Mouse (Mus musculus) midbrain, embryonic 16.5 days (tissue): ENCODE measurements at regions not wholly inside any gene's neighbourhood (a gene's known extent, or its start where the extent isn't known, plus 50 kb on each side); places are given as distances from the start of the nearest gene placed in this dataset.

Experiments
- ATAC-seq: fragments of 200-750 bp; cut with Nextera tagmentation; 2 replicates; pipeline ENCODE4 v1.8.0; 2017; ENCODE audit warnings: moderate TSS enrichment
- H3K27ac ChIP-seq: fragments of 300-500 bp; sonication (generic); 2 replicates; pipeline ENCODE4 v1.5.1; 2014; ENCODE audit warnings: mild to moderate bottlenecking, low read length, mixed read lengths
- H3K27me3 ChIP-seq: fragments of 300-500 bp; sonication (generic); 2 replicates; pipeline ENCODE4 v1.6.1; 2014; ENCODE audit warnings: low read depth, low read length, mixed read lengths; ENCODE audit not compliant: control insufficient read depth, insufficient read depth
- H3K36me3 ChIP-seq: fragments of 300-500 bp; sonication (generic); 2 replicates; pipeline ENCODE4 v1.6.1; 2014; ENCODE audit warnings: mild to moderate bottlenecking, low read length, moderate library complexity, mixed read lengths; ENCODE audit not compliant: control insufficient read depth, insufficient read depth
- H3K4me1 ChIP-seq: fragments of 300-500 bp; sonication (generic); 2 replicates; pipeline ENCODE4 v1.6.1; 2014; ENCODE audit warnings: mild to moderate bottlenecking, low read length, mixed read lengths; ENCODE audit not compliant: control insufficient read depth, insufficient read depth
- H3K4me2 ChIP-seq: fragments of 300-500 bp; sonication (generic); 2 replicates; pipeline ENCODE4 v1.6.1; 2014; ENCODE audit warnings: mild to moderate bottlenecking, low read length, mixed read lengths
- H3K4me3 ChIP-seq: fragments of 300-500 bp; sonication (generic); 2 replicates; pipeline ENCODE4 v1.5.1; 2014; ENCODE audit warnings: low read depth, mild to moderate bottlenecking, low read length, moderate library complexity, mixed read lengths
- H3K9ac ChIP-seq: fragments of 300-500 bp; sonication (generic); 2 replicates; pipeline ENCODE4 v1.6.1; 2014; ENCODE audit warnings: low read depth, low read length, mixed read lengths
- H3K9me3 ChIP-seq: fragments of 300-500 bp; sonication (generic); replicated peaks from 2 replicates; pipeline ENCODE4 v1.6.1; 2014; ENCODE audit warnings: mild to moderate bottlenecking, low read length, mixed read lengths; ENCODE audit not compliant: control insufficient read depth, poor library complexity, severe bottlenecking
- WGBS: fragments of 180-500 bp; shearing (Covaris S2); extraction: QIAGEN DNeasy Blood & Tissue Kit; methylation state at CpG from one replicate; pipeline ENCODE4 v1.1.7; 2014; 5-methylcytosine and 5-hydroxymethylcytosine counted together

- no peaks in the 10 kb centered on the region for H3K9me3 ChIP-seq
- ATAC-seq = no peak
- H3K27ac ChIP-seq = no peak overlapping the region
Observed at GRCm38 (mm10) chr9:47307125-47307751, 222.7 kb upstream of the Cadm1 start.

DNA sequence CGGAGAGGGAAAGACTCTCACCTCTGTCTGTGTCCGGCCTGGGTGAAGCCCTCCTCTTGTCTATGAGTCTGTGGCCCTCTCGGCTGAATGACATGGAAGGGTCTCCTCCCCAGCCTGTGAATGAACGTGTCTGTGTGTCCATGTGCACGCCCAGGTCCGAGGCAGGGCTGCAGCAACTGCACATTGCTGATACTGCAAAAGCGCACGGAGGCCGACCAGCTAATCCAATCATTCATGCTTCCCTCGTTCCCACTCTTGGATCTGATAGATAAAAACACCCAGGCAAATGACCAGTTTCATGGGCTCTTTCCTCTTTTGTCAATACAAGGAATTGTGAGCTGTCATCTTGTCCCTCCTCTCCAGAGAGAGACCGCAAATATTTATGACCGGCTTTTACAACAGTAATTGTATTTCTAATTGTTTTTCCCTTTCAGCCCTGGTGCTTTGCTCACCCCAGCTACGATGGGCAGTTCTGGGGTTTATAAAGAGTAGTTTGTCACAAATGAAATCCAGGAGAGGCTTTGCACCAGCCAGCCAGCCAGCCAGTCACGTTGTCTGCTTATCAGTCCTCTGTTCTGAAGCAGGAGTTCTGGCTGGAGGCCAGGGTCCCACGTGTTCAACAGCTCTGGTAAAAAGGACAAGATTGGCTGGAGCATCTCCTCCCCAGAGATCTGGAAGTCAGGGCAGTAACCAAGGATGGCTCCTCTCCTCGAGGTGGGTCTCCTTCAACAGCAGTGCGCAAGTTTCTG, 222.0 kb upstream of the Cadm1 start:
- 29% methylated on average over 17 of the region's 17 CpGs for WGBS
- no peak; the same call in 1 of the 2 replicates for ATAC-seq
- H3K9me3 ChIP-seq = no peaks in the 10 kb centered on the region
- no peaks in the 10 kb centered on the region for H3K27me3 ChIP-seq
- H3K36me3 ChIP-seq = no peaks in the 10 kb centered on the region
- no peak overlapping the region for H3K4me3 ChIP-seq
- H3K9ac ChIP-seq = no peak overlapping the region
- H3K4me1 ChIP-seq = peaks cover 10% of the 10 kb centered on the region; the same call in 1 of the 2 replicates
- no peak overlapping the region for H3K4me2 ChIP-seq
- H3K27ac ChIP-seq = no peak overlapping the region

More at GRCm38 (mm10) chr9:47307125-47307751, 222.7 kb upstream of the Cadm1 start:
- Histone ChIP-seq H3K36me3 (no peaks in the 10 kb centered on the region), H3K4me3 (no peak overlapping the region), H3K4me2 (no peak overlapping the region), H3K27me3 (no peaks in the 10 kb centered on the region), H3K9ac (no peak overlapping the region), H3K4me1 (peaks cover 10% of the 10 kb centered on the region; the same call in 1 of the 2 replicates)
- WGBS = 74% methylated on average over 7 of the region's 7 CpGs

GRCm38 (mm10) chr9:47313433-47313832, 216.5 kb upstream of the Cadm1 start:
- WGBS = 61% methylated on average over 4 of the region's 4 CpGs
- Histone ChIP-seq H3K9me3 (no peaks in the 10 kb centered on the region), H3K4me3 (no peak overlapping the region)

GRCm38 (mm10) chr9:47314236-47314635, 215.7 kb upstream of the Cadm1 start:
- ATAC-seq = no peak
- 95% methylated on average over 1 of the region's 1 CpGs for WGBS

More at GRCm38 (mm10) chr9:47313433-47313832, 216.5 kb upstream of the Cadm1 start:
- H3K9ac ChIP-seq = no peak overlapping the region
- no peak overlapping the region for H3K27ac ChIP-seq
- H3K4me2 ChIP-seq = no peak overlapping the region
- no peaks in the 10 kb centered on the region for H3K27me3 ChIP-seq
- ATAC-seq = no peak
- no peaks in the 10 kb centered on the region; the same call in 1 of the 2 replicates for H3K4me1 ChIP-seq
- no peaks in the 10 kb centered on the region for H3K36me3 ChIP-seq

DNA sequence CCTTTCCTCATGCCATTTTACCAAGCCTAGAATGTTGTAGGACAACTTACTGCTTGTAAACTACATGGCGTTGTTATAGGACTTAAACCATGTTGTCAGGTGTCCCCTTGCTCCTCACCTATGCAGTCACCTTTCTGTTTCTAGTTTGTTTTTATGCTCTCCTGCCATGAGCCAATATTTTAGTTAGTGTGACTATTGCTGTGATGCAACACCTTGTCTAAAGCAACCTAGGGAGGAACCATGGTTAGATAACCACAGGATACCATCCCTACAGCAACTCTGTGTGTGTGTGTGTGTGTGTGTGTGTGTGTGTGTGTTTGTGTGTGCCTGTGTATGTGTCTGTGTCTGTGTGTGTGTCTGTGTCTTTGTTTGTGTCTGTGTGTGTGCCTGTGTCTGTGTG, 209.6 kb upstream of the Cadm1 start:
- Histone ChIP-seq H3K9me3 (no peaks in the 10 kb centered on the region), H3K4me2 (no peak overlapping the region), H3K36me3 (no peaks in the 10 kb centered on the region), H3K27ac (no peak overlapping the region), H3K4me3 (no peak overlapping the region), H3K27me3 (no peaks in the 10 kb centered on the region), H3K4me1 (no peaks in the 10 kb centered on the region), H3K9ac (no peak overlapping the region)
- ATAC-seq = no peak
- 97% methylated on average over 1 of the region's 1 CpGs for WGBS

More at GRCm38 (mm10) chr9:47314236-47314635, 215.7 kb upstream of the Cadm1 start:
- Histone ChIP-seq H3K9me3 (no peaks in the 10 kb centered on the region), H3K4me1 (no peaks in the 10 kb centered on the region), H3K9ac (no peak overlapping the region), H3K4me3 (no peak overlapping the region), H3K27ac (no peak overlapping the region), H3K36me3 (no peaks in the 10 kb centered on the region), H3K4me2 (no peak overlapping the region), H3K27me3 (no peaks in the 10 kb centered on the region)

- Histone ChIP-seq H3K9me3 (no peaks in the 10 kb centered on the region), H3K36me3 (no peaks in the 10 kb centered on the region), H3K4me1 (no peaks in the 10 kb centered on the region; the same call in 1 of the 2 replicates), H3K9ac (no peak overlapping the region), H3K27ac (no peak overlapping the region), H3K27me3 (no peaks in the 10 kb centered on the region), H3K4me3 (no peak overlapping the region), H3K4me2 (no peak overlapping the region)
- WGBS = 76% methylated on average over 10 of the region's 10 CpGs
- ATAC-seq = no peak
Observed at GRCm38 (mm10) chr9:47321106-47321789, 208.7 kb upstream of the Cadm1 start.

- Histone ChIP-seq H3K4me2 (no peak overlapping the region), H3K27me3 (no peaks in the 10 kb centered on the region), H3K9me3 (no peaks in the 10 kb centered on the region), H3K4me1 (no peaks in the 10 kb centered on the region; the same call in 1 of the 2 replicates), H3K4me3 (no peak overlapping the region), H3K27ac (no peak overlapping the region), H3K9ac (no peak overlapping the region), H3K36me3 (no peaks in the 10 kb centered on the region)
- WGBS = 77% methylated on average over 5 of the region's 5 CpGs
- ATAC-seq = no peak
Observed at GRCm38 (mm10) chr9:47322293-47322692, 207.7 kb upstream of the Cadm1 start.

DNA sequence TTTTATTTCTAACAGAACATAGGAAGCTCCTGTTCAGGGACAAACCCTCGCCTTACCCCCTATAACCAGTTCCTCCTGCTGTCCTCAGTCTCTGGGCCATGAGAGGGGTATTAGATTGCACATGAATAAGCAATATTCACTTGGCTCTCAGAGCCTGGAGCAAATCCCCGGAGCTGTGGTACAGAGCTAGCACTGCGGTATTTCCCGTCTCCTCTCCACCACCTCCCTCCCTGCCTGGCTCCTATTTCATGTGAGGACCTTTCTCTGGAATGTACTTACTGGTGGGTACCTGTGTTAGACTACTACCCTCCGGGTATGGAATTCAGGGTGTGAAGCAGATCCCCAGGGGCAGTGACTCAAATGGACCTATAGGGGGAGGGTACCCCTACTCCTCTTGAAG, 206.9 kb upstream of the Cadm1 start:
- no peaks in the 10 kb centered on the region for H3K27me3 ChIP-seq
- H3K27ac ChIP-seq = no peak overlapping the region
- H3K9ac ChIP-seq = no peak overlapping the region
- no peak for ATAC-seq
- WGBS = 66% methylated on average over 5 of the region's 5 CpGs
- peaks cover 4% of the 10 kb centered on the region; the same call in 1 of the 2 replicates for H3K4me1 ChIP-seq
- no peak overlapping the region for H3K4me2 ChIP-seq
- H3K4me3 ChIP-seq = no peak overlapping the region
- H3K36me3 ChIP-seq = no peaks in the 10 kb centered on the region
- no peaks in the 10 kb centered on the region for H3K9me3 ChIP-seq
